Mouse (Mus musculus) left cerebral cortex, postnatal 25 days (tissue): ENCODE results near the gene Git2. TPM values are rescaled to one million over a fixed set of nuclear protein-coding genes. Genes with fewer than 3 reads are reported as not detected.

Experiments
- DNase-seq, 2 experiments: peaks; one replicate each; pipeline ENCODE4 v3.0.0; 2022; ENCODE audit warnings: low spot score in 2 of 2, mixed read lengths in 1 of 2
- intact Hi-C: fragments of 180-260 bp; cut with DNase I; formaldehyde crosslinking; loops from one replicate; pipeline ENCODE4 v1.15.1; 2025
- microRNA-seq, 2 experiments: library from miRNA; unstranded; fragments of <30 nt; microRNA quantifications; one replicate each; pipeline ENCODE4 v1.2.0; 2022
- total RNA-seq, 2 experiments: library from RNA; stranded (reverse); gene quantifications; 2 replicates each; pipeline ENCODE4 v1.2.3; 2021

Gene Git2
- total RNA-seq, 2 experiments from 2014 or later = 38.1 to 47.0 TPM

- intact Hi-C loops = no loop called here
- no peak for DNase-seq
These were observed 79.5 kb downstream of the Git2 start for GRCm38 (mm10) chr5:114695775-114696174.

- intact Hi-C loops = loop anchor here (1.0 kb wide), 2 partner anchors 24 to 52 kb away; no protein-coding TSS in a partner anchor
- peak; percentile 95 for DNase-seq
These were observed 84.4 kb downstream of the Git2 start, which contains the start of gene Gltp for GRCm38 (mm10) chr5:114690633-114691567. Gene Gltp (minus strand): TSS chr5:114690984.

- peak in 1 of 2 experiments; percentile 16 for DNase-seq
- intact Hi-C loops = no loop called here
These were observed 85.5 kb downstream of the Git2 start for GRCm38 (mm10) chr5:114689700-114690366.

- peak in 1 of 2 experiments; percentile 23 for DNase-seq
- intact Hi-C loops = no loop called here
These were observed 86.6 kb downstream of the Git2 start for GRCm38 (mm10) chr5:114688703-114689102.

GRCm38 (mm10) chr5:114687901-114688300 is 87.4 kb downstream of the Git2 start:
- DNase-seq = no peak
- intact Hi-C loops = no loop called here

- intact Hi-C loops = no loop called here
- DNase-seq = no peak
These were observed 88.5 kb downstream of the Git2 start for GRCm38 (mm10) chr5:114686726-114687210.

GRCm38 (mm10) chr5:114685986-114686385 is 89.3 kb downstream of the Git2 start:
- intact Hi-C loops = no loop called here
- no peak for DNase-seq

GRCm38 (mm10) chr5:114681717-114682116 is 93.6 kb downstream of the Git2 start:
- intact Hi-C loops = no loop called here
- DNase-seq = no peak

- no peak for DNase-seq
These were observed 94.5 kb downstream of the Git2 start for GRCm38 (mm10) chr5:114680676-114681285.

GRCm38 (mm10) chr5:114679841-114680591 is 95.3 kb downstream of the Git2 start:
- peak in 1 of 2 experiments; percentile 30 for DNase-seq
- intact Hi-C loops = no loop called here

More at GRCm38 (mm10) chr5:114680676-114681285, 94.5 kb downstream of the Git2 start:
- intact Hi-C loops = no loop called here

Small RNA genes lying within 50 kb of the gene (microRNA-seq; reads per million reads assigned to microRNA genes)
- gene Mir7028 = 1.3 to 1.5 reads per million in 2 experiments

Other genes with a start within 250 kb of the Git2 start
- 10 to 100 TPM in 1 of 2 experiments, 1 to 10 TPM in 1; 6.8 to 12.8 TPM for gene Fam222a, start 207.5 kb downstream of the Git2 start, total RNA-seq
- gene Trpv4, start 117.1 kb downstream of the Git2 start, total RNA-seq = 1 to 10 TPM; 1.9 to 2.2 TPM
- 10 to 100 TPM; 24.6 to 28.3 TPM for gene Gltp, start 84.5 kb downstream of the Git2 start, total RNA-seq
- gene Tchp, start 67.8 kb downstream of the Git2 start, total RNA-seq = 10 to 100 TPM; 11.6 to 13.6 TPM
- gene Ankrd13a, start 840 bp downstream of the Git2 start, total RNA-seq = 10 to 100 TPM; 30.6 to 34.9 TPM
- gene 1500011B03Rik, start 48.0 kb upstream of the Git2 start, total RNA-seq = 100 to 1,000 TPM; 162 to 177 TPM
- gene 4930519G04Rik, start 78.1 kb upstream of the Git2 start, total RNA-seq = not detected
- under 1 TPM; 0.85 to 0.87 TPM for gene Gm9936, start 83.2 kb upstream of the Git2 start, total RNA-seq
- 1 to 10 TPM; 1.1 to 2.6 TPM for gene Oasl2, start 121.4 kb upstream of the Git2 start, total RNA-seq
- under 1 TPM in 1 of 2 experiments, not detected in 1; 0.50 TPM for gene Oasl1, start 147.7 kb upstream of the Git2 start, total RNA-seq
- 100 to 1,000 TPM; 201 to 203 TPM for gene 2210016L21Rik, start 166.6 kb upstream of the Git2 start, total RNA-seq
- gene Hnf1a, start 195.6 kb upstream of the Git2 start, total RNA-seq = not detected
- 10 to 100 TPM; 91.9 to 92.5 TPM for gene Sppl3, start 235.6 kb upstream of the Git2 start, total RNA-seq